Mouse (Mus musculus) embryonic fibroblast, embryonic 13.5 days (primary cell): ENCODE measurements around the gene Kctd4. TPM values are rescaled to one million over a fixed set of nuclear protein-coding genes. Genes with fewer than 3 reads are reported as not detected.
A peak's percentile ranks its signal among the peaks of the same experiment; 100 is the strongest.

Experiments
- H3K27ac ChIP-seq: 2 replicates; pipeline ENCODE4 v1.5.1; 2012; ENCODE audit warnings: low read length, control low read depth, inconsistent platforms; ENCODE audit not compliant: insufficient read depth
- H3K4me1 ChIP-seq: 2 replicates; pipeline ENCODE4 v1.6.1; 2011; ENCODE audit warnings: low read length; ENCODE audit not compliant: control insufficient read depth, insufficient read depth
- H3K4me3 ChIP-seq: 2 replicates; pipeline ENCODE4 v1.5.1; 2011; ENCODE audit warnings: mild to moderate bottlenecking, control low read depth, low read length; ENCODE audit not compliant: insufficient read depth
- CTCF ChIP-seq: IDR thresholded peaks from 2 replicates; pipeline ENCODE4 v1.5.1; 2011; ENCODE audit warnings: mild to moderate bottlenecking, control low read depth, low read length, moderate library complexity, borderline replicate concordance; ENCODE audit not compliant: insufficient read depth
- POLR2A ChIP-seq: IDR thresholded peaks from 2 replicates; pipeline ENCODE4 v1.6.1; 2011; ENCODE audit warnings: low read depth, mild to moderate bottlenecking, control low read depth, low read length, moderate library complexity
- polyA plus RNA-seq: library from polyadenylated mRNA; stranded (reverse); fragments of >200 nt; gene quantifications from 2 replicates; pipeline ENCODE4 v1.2.4, GENCODE M21; 2011; ENCODE audit warnings: low read depth; ENCODE audit not compliant: missing spikeins, insufficient read length

The Kctd4 gene
- polyA plus RNA-seq, 1 experiment, result not detected

- 0 out of 2 replicates have a peak overlapping the region, but pooled peaks have one; percentile 3 for H3K4me3 ChIP-seq
- no peaks in the 10 kb centered on the region for H3K4me1 ChIP-seq
- no peak overlapping the region for H3K27ac ChIP-seq
- no peak for TF ChIP-seq CTCF
- 0 out of 2 replicates have a peak, but pooled peaks have one; percentile 3 for TF ChIP-seq POLR2A
Measured at GRCm38 (mm10) chr14:76011062-76011457, 56.3 kb downstream of the Kctd4 start.

GRCm38 (mm10) chr14:76014331-76014730 lies 59.5 kb downstream of the Kctd4 start:
- Histone ChIP-seq H3K4me1 (no peaks in the 10 kb centered on the region), H3K27ac (no peak overlapping the region), H3K4me3 (no peak overlapping the region)
- TF ChIP-seq POLR2A (no peak), CTCF (no peak)

Other genes with a start within 250 kb of the Kctd4 start
- 26.6 and 27.2 TPM in 2 replicates for gene Cog3, start 200.5 kb upstream of the Kctd4 start, polyA plus RNA-seq
- gene Slc25a30, start 168.0 kb upstream of the Kctd4 start, polyA plus RNA-seq, result 22.3 and 23.8 TPM in 2 replicates
- gene Tpt1, start 109.9 kb upstream of the Kctd4 start, polyA plus RNA-seq, result 3,843 and 4,417 TPM in 2 replicates
- gene Gtf2f2, start 55.9 kb downstream of the Kctd4 start, polyA plus RNA-seq, result 23.9 TPM in 2 replicates
- 17.2 and 19.6 TPM in 2 replicates for gene Gpalpp1, start 155.8 kb downstream of the Kctd4 start, polyA plus RNA-seq
- gene Nufip1, start 155.9 kb downstream of the Kctd4 start, polyA plus RNA-seq, result 9.1 and 11.7 TPM in 2 replicates